Mouse (Mus musculus) lung, postnatal 0 days (tissue): Measurements from ENCODE around the gene Camk2g.

Source experiments
- CTCF ChIP-seq: IDR thresholded peaks from 2 replicates; pipeline ENCODE4 v1.5.1; 2016; ENCODE audit warnings: antibody characterized with exemption, mild to moderate bottlenecking
- EP300 ChIP-seq: IDR thresholded peaks from 2 replicates; pipeline ENCODE4 v1.6.1; 2016; ENCODE audit warnings: antibody characterized with exemption, mild to moderate bottlenecking, control low read depth

GRCm38 (mm10) chr14:20694185-20694883 lies 99.6 kb downstream of the Camk2g start:
- no peak for TF ChIP-seq CTCF
- no peak for TF ChIP-seq EP300
